Mouse (Mus musculus): ENCODE results near the gene Tbc1d2. TPM values are rescaled to one million over a fixed set of nuclear protein-coding genes. Genes with fewer than 3 reads are reported as not detected.

Tbc1d2 gene
- polyA plus RNA-seq (2012; rRNA removed) (0.44 TPM in 2 replicates), polyA plus RNA-seq (2014; fragmentation: Nextera tagmentation; extraction: Ambion mirVana) (0.29 and 0.39 TPM in 2 replicates)

- peak; percentile 94 for ATAC-seq (ENCODE audit: insufficient read depth)
- peak within 1 kb of the TSS; percentile 41 for H3K9ac ChIP-seq (replicated peaks)
- under 1% methylated on average over 69 of the region's 69 CpGs for WGBS (ENCODE audit: insufficient replicate concordance)
Observed at GRCm38 (mm10) chr4:46650086-46650753, at the start of gene Tbc1d2. Tbc1d2 (minus strand) TSS chr4:46650209.

DNA sequence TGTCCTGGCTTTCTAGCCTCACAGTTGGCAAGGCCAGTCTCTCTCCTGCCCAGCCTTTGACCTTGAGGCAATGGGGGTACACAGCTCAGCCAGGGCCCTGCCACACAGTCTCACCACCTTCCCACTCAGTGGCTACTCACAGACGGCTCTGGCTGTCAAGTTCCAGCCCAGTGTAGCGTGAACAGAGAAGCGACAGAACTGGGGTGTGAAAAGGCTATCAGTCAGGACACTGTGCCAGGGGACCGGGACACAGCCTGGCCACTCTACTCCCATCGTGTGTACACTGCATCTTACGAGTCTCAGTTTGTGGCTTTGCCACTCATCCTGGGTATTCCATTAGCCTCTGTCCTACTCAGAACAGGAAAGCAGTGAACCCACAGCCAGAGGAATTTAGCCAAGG lies 46.5 kb upstream of the Tbc1d2 start:
- Histone ChIP-seq H3K4me3 (ENCODE audit: insufficient read depth in 1 of 2, low read depth in 2 of 2, low read length in 2 of 2) (no peak overlapping the region), H3K36me3 (replicated peaks; ENCODE audit: control insufficient read depth, insufficient read depth, low read depth) (no peaks in the 10 kb centered on the region), H3K9me3 (ENCODE audit: control insufficient read depth, low read length) (no peaks in the 10 kb centered on the region), H3K9ac (replicated peaks) (no peak overlapping the region), H3K4me2 (ENCODE audit: low read depth) (no peak overlapping the region), H3K27ac (no peak overlapping the region), H3K4me1 (replicated peaks; ENCODE audit: control insufficient read depth in 2 of 2, insufficient read depth in 2 of 2, low read length in 1 of 2) (no peaks in the 10 kb centered on the region), H3K27me3 (ENCODE audit: control insufficient read depth, insufficient read depth, low read length) (no peaks in the 10 kb centered on the region)
- 69% methylated on average over 6 of the region's 6 CpGs for WGBS (ENCODE audit: insufficient replicate concordance)
- ATAC-seq (ENCODE audit: insufficient read depth): no peak
- DNase-seq (ENCODE audit: low read depth in 3 of 3, low spot score in 3 of 3): no peak
- TF ChIP-seq CTCF (IDR thresholded peaks at IDR 0.05; ENCODE audit: low read depth) (no peak), EP300 (IDR thresholded peaks at IDR 0.05; ENCODE audit: low read depth) (no peak)

More at GRCm38 (mm10) chr4:46650086-46650753, at the start of gene Tbc1d2:
- TF ChIP-seq CTCF (IDR thresholded peaks at IDR 0.05; ENCODE audit: low read depth): peak; percentile 61
- no peak for TF ChIP-seq EP300 (IDR thresholded peaks at IDR 0.05; ENCODE audit: low read depth)
- H3K36me3 ChIP-seq (replicated peaks; ENCODE audit: control insufficient read depth, insufficient read depth, low read depth): no peaks in the 10 kb centered on the region
- H3K9me3 ChIP-seq (ENCODE audit: control insufficient read depth, low read length): no peaks in the 10 kb centered on the region
- H3K4me3 ChIP-seq (ENCODE audit: insufficient read depth in 1 of 2, low read depth in 2 of 2, low read length in 2 of 2): peak within 1 kb of the TSS; percentile 61 to 81
- DNase-seq (ENCODE audit: low read depth in 3 of 3, low spot score in 3 of 3): peak; percentile 73 to 80 (median 76)
- peak within 1 kb of the TSS; percentile 97 for H3K4me2 ChIP-seq (ENCODE audit: low read depth)
- peaks cover 21% of the 10 kb centered on the region for H3K27me3 ChIP-seq (ENCODE audit: control insufficient read depth, insufficient read depth, low read length)
- no peak within 1 kb of the TSS; the same call in 1 of the 2 replicates for H3K27ac ChIP-seq
- H3K4me1 ChIP-seq (replicated peaks; ENCODE audit: control insufficient read depth in 2 of 2, insufficient read depth in 2 of 2, low read length in 1 of 2): peaks cover 11% of the 10 kb centered on the region in 2 experiments

DNA sequence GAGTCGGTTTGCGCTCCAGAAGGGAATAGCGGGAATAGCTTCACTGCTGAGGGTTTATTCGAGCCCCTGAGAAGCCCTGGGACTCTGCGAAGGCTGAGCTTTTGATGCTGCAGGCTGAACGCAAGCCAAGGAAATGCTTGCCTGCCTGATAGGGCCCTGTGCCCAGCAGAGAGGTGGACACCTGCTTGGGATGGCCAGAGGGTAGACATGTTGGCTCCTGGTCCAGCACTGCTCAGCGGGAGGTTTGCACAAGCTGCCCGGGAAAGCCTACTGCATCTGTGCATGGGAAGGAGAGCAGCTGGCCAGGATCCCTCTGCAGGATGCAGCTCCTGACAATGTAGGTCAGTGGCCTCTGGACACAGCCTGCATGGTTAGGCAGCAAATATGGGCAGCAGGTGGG lies 40.6 kb upstream of the Tbc1d2 start:
- H3K36me3 ChIP-seq (replicated peaks; ENCODE audit: control insufficient read depth, insufficient read depth, low read depth): no peaks in the 10 kb centered on the region
- no peak for DNase-seq (ENCODE audit: low read depth in 3 of 3, low spot score in 3 of 3)
- WGBS (ENCODE audit: insufficient replicate concordance): 77% methylated on average over 8 of the region's 8 CpGs
- no peak overlapping the region for H3K9ac ChIP-seq (replicated peaks)
- ATAC-seq (ENCODE audit: insufficient read depth): no peak
- H3K4me2 ChIP-seq (ENCODE audit: low read depth): no peak overlapping the region
- H3K9me3 ChIP-seq (ENCODE audit: control insufficient read depth, low read length): no peaks in the 10 kb centered on the region
- H3K27me3 ChIP-seq (ENCODE audit: control insufficient read depth, insufficient read depth, low read length): no peaks in the 10 kb centered on the region
- no peak overlapping the region for H3K4me3 ChIP-seq (ENCODE audit: insufficient read depth in 1 of 2, low read depth in 2 of 2, low read length in 2 of 2)
- H3K4me1 ChIP-seq (replicated peaks; ENCODE audit: control insufficient read depth in 2 of 2, insufficient read depth in 2 of 2, low read length in 1 of 2): no peaks in the 10 kb centered on the region
- TF ChIP-seq EP300 (IDR thresholded peaks at IDR 0.05; ENCODE audit: low read depth) (no peak), CTCF (IDR thresholded peaks at IDR 0.05; ENCODE audit: low read depth) (no peak)
- H3K27ac ChIP-seq: no peak overlapping the region

- no peaks in the 10 kb centered on the region for H3K9me3 ChIP-seq (ENCODE audit: control insufficient read depth, low read length)
- DNase-seq (ENCODE audit: low read depth in 3 of 3, low spot score in 3 of 3) (no peak), ATAC-seq (ENCODE audit: insufficient read depth) (no peak)
- TF ChIP-seq EP300 (IDR thresholded peaks at IDR 0.05; ENCODE audit: low read depth): no peak
- no peak for TF ChIP-seq CTCF (IDR thresholded peaks at IDR 0.05; ENCODE audit: low read depth)
- no peaks in the 10 kb centered on the region for H3K4me1 ChIP-seq (replicated peaks; ENCODE audit: control insufficient read depth in 2 of 2, insufficient read depth in 2 of 2, low read length in 1 of 2)
- no peaks in the 10 kb centered on the region for H3K36me3 ChIP-seq (replicated peaks; ENCODE audit: control insufficient read depth, insufficient read depth, low read depth)
- 74% methylated on average over 8 of the region's 8 CpGs for WGBS (ENCODE audit: insufficient replicate concordance)
- no peak overlapping the region for H3K9ac ChIP-seq (replicated peaks)
- H3K4me3 ChIP-seq (ENCODE audit: insufficient read depth in 1 of 2, low read depth in 2 of 2, low read length in 2 of 2): no peak overlapping the region
- no peaks in the 10 kb centered on the region for H3K27me3 ChIP-seq (ENCODE audit: control insufficient read depth, insufficient read depth, low read length)
- H3K27ac ChIP-seq: no peak overlapping the region
- H3K4me2 ChIP-seq (ENCODE audit: low read depth): no peak overlapping the region
Observed at GRCm38 (mm10) chr4:46690023-46690420, 40.0 kb upstream of the Tbc1d2 start.

- no peaks in the 10 kb centered on the region for H3K4me1 ChIP-seq (replicated peaks; ENCODE audit: control insufficient read depth in 2 of 2, insufficient read depth in 2 of 2, low read length in 1 of 2)
- no peaks in the 10 kb centered on the region for H3K9me3 ChIP-seq (ENCODE audit: control insufficient read depth, low read length)
- H3K36me3 ChIP-seq (replicated peaks; ENCODE audit: control insufficient read depth, insufficient read depth, low read depth): no peaks in the 10 kb centered on the region
- TF ChIP-seq CTCF (IDR thresholded peaks at IDR 0.05; ENCODE audit: low read depth) (peak; percentile 97), EP300 (IDR thresholded peaks at IDR 0.05; ENCODE audit: low read depth) (no peak)
- ATAC-seq (ENCODE audit: insufficient read depth) (no peak), DNase-seq (ENCODE audit: low read depth in 3 of 3, low spot score in 3 of 3) (peak in 2 of 3 experiments; percentile 22 to 23)
- no peak overlapping the region for H3K4me3 ChIP-seq (ENCODE audit: insufficient read depth in 1 of 2, low read depth in 2 of 2, low read length in 2 of 2)
- no peak overlapping the region for H3K27ac ChIP-seq
- H3K9ac ChIP-seq (replicated peaks): no peak overlapping the region
- no peak overlapping the region for H3K4me2 ChIP-seq (ENCODE audit: low read depth)
- 37% methylated on average over 15 of the region's 15 CpGs for WGBS (ENCODE audit: insufficient replicate concordance)
- no peaks in the 10 kb centered on the region for H3K27me3 ChIP-seq (ENCODE audit: control insufficient read depth, insufficient read depth, low read length)
Observed at GRCm38 (mm10) chr4:46689397-46690022, 39.5 kb upstream of the Tbc1d2 start.
